Mouse (Mus musculus): ENCODE results near the gene Sergef. TPM values are rescaled to one million over a fixed set of nuclear protein-coding genes. Genes with fewer than 3 reads are reported as not detected.
A peak's percentile ranks its signal among the peaks of the same experiment; 100 is the strongest.
"Not testable (repeated sequence)": the region's sequence is repeated elsewhere in the genome, so short reads cannot be mapped to it uniquely, and the experiment has no call there.

Sergef gene
- polyA plus RNA-seq, 1 experiment from 2014 or later: 13.2 TPM

DNA sequence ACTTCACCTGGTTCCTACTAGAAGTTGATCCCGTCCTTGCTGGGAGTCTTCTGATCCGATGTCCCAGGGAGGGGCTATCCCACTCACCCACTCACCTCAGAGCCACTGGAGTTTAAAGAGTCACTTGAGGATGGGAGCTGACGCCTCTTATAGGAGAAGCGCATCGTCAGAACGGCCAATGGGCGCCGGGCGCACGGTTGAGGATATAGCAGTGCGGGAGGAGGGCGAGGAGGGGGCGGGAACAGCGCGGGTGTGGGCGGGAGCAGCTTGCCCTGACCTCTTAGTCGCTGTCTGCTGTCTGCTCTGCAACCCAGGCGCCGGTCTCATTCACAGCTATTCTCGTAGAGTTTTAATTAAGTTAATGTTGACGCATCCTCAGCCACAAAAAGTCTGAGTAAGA, 27.6 kb upstream of the Sergef start:
- Histone ChIP-seq H3K9ac (ENCODE audit: low read length) (no peak overlapping the region), H3K4me1 (ENCODE audit: control insufficient read depth, insufficient read depth, low read length) (no peaks in the 10 kb centered on the region), H3K4me3 (ENCODE audit: low read depth, low read length) (no peak overlapping the region), H3K9me3 (ENCODE audit: control insufficient read depth, low read length) (no peaks in the 10 kb centered on the region), H3K27ac (replicated peaks; ENCODE audit: low read depth, low read length) (no peak overlapping the region), H3K36me3 (ENCODE audit: control insufficient read depth, insufficient read depth, low read length) (no peaks in the 10 kb centered on the region), H3K4me2 (ENCODE audit: low read depth, severe bottlenecking) (peak overlapping the region; percentile 31; the same call in 1 of the 2 replicates), H3K27me3 (ENCODE audit: control insufficient read depth, insufficient read depth, low read length) (peaks cover 5% of the 10 kb centered on the region; the same call in 1 of the 2 replicates)
- peak; percentile 41 for DNase-seq (ENCODE audit: low spot score)
- no peak for ATAC-seq (ENCODE audit: insufficient number of reproducible peaks, low FRiP score, low TSS enrichment, low read depth)
- 2% methylated on average over 21 of the region's 21 CpGs for WGBS

DNA sequence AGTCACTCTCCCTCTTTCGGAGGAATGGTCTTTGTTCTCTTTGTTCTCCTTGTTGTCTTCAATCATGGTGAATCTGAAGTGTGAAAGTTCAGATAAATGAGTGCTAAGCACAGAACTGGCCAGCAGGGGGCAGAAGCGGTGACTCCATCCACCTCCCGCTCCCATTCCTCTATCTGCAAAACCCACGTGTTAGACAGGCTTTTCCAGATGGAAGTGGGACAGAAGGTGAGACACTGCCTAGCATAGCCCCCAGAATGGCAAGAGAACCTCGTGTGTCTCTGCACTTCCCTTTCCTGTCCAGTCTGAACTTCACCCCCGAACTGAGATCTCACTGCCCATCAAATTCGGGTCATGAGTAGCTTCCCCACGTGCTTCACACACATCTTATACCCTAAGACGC, 25.6 kb upstream of the Sergef start:
- no peaks in the 10 kb centered on the region for H3K36me3 ChIP-seq (ENCODE audit: control insufficient read depth, insufficient read depth, low read length)
- no peak for ATAC-seq (ENCODE audit: insufficient number of reproducible peaks, low FRiP score, low TSS enrichment, low read depth)
- DNase-seq (ENCODE audit: low spot score): peak; percentile 72
- H3K9ac ChIP-seq (ENCODE audit: low read length): no peak overlapping the region
- H3K4me2 ChIP-seq (ENCODE audit: low read depth, severe bottlenecking): no peak overlapping the region
- H3K4me3 ChIP-seq (ENCODE audit: low read depth, low read length): no peak overlapping the region
- H3K27ac ChIP-seq (replicated peaks; ENCODE audit: low read depth, low read length): no peak overlapping the region
- no peaks in the 10 kb centered on the region for H3K9me3 ChIP-seq (ENCODE audit: control insufficient read depth, low read length)
- 36% methylated on average over 9 of the region's 9 CpGs for WGBS
- no peaks in the 10 kb centered on the region for H3K4me1 ChIP-seq (ENCODE audit: control insufficient read depth, insufficient read depth, low read length)
- peaks cover 5% of the 10 kb centered on the region; the same call in 1 of the 2 replicates for H3K27me3 ChIP-seq (ENCODE audit: control insufficient read depth, insufficient read depth, low read length)

DNA sequence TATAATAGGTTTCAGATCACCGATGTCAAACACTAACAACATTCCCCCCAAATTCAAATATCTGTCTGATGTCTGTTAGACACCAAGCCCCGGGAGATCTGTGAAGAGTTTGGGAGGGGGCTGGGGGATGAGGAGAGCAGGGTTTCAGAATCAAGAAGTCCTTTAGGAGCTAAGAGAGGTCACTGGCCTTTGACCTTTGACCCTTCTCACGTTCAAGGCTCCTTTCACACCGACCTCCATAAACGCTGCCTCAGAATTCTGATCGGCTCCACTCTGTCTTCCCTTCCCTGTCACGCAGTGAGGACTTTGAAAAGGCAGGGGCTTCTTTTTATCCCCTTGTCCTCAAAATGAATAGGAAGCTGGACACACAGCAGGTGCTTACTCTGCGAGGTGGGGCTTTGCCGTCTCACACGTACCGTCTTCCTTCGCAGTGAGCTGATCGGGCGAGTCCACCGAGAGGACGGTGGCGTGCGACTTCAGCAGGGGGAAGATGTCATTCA, 22.0 kb upstream of the Sergef start:
- Histone ChIP-seq H3K4me2 (ENCODE audit: low read depth, severe bottlenecking) (no peak overlapping the region), H3K27ac (replicated peaks; ENCODE audit: low read depth, low read length) (no peak overlapping the region), H3K4me3 (ENCODE audit: low read depth, low read length) (no peak overlapping the region), H3K9me3 (ENCODE audit: control insufficient read depth, low read length) (no peaks in the 10 kb centered on the region), H3K4me1 (ENCODE audit: control insufficient read depth, insufficient read depth, low read length) (no peaks in the 10 kb centered on the region), H3K36me3 (ENCODE audit: control insufficient read depth, insufficient read depth, low read length) (no peaks in the 10 kb centered on the region), H3K27me3 (ENCODE audit: control insufficient read depth, insufficient read depth, low read length) (no peaks in the 10 kb centered on the region), H3K9ac (ENCODE audit: low read length) (no peak overlapping the region)
- ATAC-seq (ENCODE audit: insufficient number of reproducible peaks, low FRiP score, low TSS enrichment, low read depth) (no peak), DNase-seq (ENCODE audit: low spot score) (no peak)
- WGBS: 58% methylated on average over 18 of the region's 18 CpGs

DNA sequence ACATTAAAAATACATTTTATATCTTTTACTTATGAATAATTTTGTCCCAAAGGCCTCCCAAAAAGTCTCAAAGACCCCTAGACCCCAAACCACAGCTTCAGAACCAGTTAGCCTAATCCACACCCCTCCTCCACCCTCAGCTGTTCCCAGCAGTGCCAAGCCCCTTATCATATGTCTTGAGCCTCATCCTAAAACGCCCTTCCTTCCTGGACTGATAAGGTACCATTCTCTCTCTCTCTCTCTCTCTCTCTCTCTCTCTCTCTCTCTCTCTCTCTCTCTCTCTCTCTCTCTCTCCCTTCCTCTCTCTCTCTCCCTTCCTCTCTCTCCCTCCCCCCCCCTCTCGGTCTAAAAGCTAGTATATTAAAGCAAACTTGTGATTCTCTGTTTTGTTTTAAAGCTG, 12.7 kb upstream of the Sergef start:
- H3K4me2 ChIP-seq (ENCODE audit: low read depth, severe bottlenecking): no peak overlapping the region
- no peak for DNase-seq (ENCODE audit: low spot score)
- no peak overlapping the region for H3K9ac ChIP-seq (ENCODE audit: low read length)
- ATAC-seq (ENCODE audit: insufficient number of reproducible peaks, low FRiP score, low TSS enrichment, low read depth): no peak
- H3K36me3 ChIP-seq (ENCODE audit: control insufficient read depth, insufficient read depth, low read length): no peaks in the 10 kb centered on the region
- no peaks in the 10 kb centered on the region for H3K27me3 ChIP-seq (ENCODE audit: control insufficient read depth, insufficient read depth, low read length)
- no peaks in the 10 kb centered on the region for H3K9me3 ChIP-seq (ENCODE audit: control insufficient read depth, low read length)
- H3K4me1 ChIP-seq (ENCODE audit: control insufficient read depth, insufficient read depth, low read length): no peaks in the 10 kb centered on the region
- WGBS: 76% methylated on average over 2 of the region's 2 CpGs
- H3K4me3 ChIP-seq (ENCODE audit: low read depth, low read length): no peak overlapping the region
- H3K27ac ChIP-seq (replicated peaks; ENCODE audit: low read depth, low read length): no peak overlapping the region

DNA sequence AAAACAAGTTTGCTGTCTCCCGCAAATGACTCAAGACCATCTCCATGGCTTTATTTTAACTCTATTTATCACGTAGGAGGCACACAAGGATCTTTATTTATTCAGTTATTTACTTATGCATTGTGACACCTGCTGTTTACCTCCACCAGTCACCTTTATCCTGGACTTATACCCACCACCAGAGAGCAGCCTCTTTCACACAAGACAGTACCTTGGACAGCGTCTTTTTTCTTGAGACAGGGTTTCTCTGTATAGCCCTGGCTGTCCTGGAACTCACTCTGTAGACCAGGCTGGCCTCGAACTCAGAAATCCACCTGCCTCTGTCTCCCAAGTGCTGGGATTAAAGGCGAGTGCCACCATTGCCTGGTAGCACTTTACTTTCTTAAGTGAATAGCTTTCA, 10.6 kb upstream of the Sergef start:
- H3K36me3 ChIP-seq (ENCODE audit: control insufficient read depth, insufficient read depth, low read length); H3K27ac ChIP-seq (replicated peaks; ENCODE audit: low read depth, low read length); ATAC-seq (ENCODE audit: insufficient number of reproducible peaks, low FRiP score, low TSS enrichment, low read depth); H3K27me3 ChIP-seq (ENCODE audit: control insufficient read depth, insufficient read depth, low read length); H3K9ac ChIP-seq (ENCODE audit: low read length); H3K4me3 ChIP-seq (ENCODE audit: low read depth, low read length); DNase-seq (ENCODE audit: low spot score); H3K9me3 ChIP-seq (ENCODE audit: control insufficient read depth, low read length); H3K4me1 ChIP-seq (ENCODE audit: control insufficient read depth, insufficient read depth, low read length); H3K4me2 ChIP-seq (ENCODE audit: low read depth, severe bottlenecking): not testable (repeated sequence)
- 52% methylated on average over 5 of the region's 5 CpGs for WGBS

DNA sequence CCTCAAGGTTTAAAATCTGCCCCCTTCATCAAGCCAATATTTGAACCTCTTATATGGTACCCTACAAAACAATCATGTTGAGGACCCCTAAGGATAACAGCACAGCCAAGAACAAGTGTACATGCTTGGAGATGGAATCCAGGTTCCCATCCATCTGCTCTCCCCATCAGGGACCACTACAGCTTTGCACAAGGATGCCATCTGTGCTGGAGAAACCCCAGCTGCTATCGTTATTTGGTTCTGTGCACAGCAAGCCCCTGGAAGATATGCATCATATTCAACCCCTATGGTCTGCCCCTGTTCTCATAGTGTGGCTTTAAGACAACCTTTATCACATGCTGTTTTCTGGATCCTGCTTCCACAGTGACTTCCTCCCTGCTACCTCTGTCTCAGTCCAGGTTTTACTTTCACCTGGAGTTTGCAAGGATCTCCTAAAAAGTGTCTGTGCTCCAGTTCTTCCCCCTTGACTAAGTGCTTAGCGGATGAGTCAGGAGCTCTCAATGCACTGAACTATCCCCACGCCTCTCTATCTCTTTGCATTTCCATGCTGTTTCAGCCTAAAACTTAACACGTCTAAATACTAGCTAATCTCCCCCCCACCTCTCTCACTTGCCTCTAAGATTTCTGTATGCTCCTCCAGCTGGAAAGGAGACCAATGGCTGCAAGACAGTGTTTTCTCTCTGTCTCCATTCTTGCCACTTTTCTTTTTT, 9.0 kb upstream of the Sergef start:
- no peaks in the 10 kb centered on the region for H3K27me3 ChIP-seq (ENCODE audit: control insufficient read depth, insufficient read depth, low read length)
- 73% methylated on average over 4 of the region's 4 CpGs for WGBS
- no peak overlapping the region for H3K4me2 ChIP-seq (ENCODE audit: low read depth, severe bottlenecking)
- H3K4me1 ChIP-seq (ENCODE audit: control insufficient read depth, insufficient read depth, low read length): no peaks in the 10 kb centered on the region
- no peak for ATAC-seq (ENCODE audit: insufficient number of reproducible peaks, low FRiP score, low TSS enrichment, low read depth)
- H3K36me3 ChIP-seq (ENCODE audit: control insufficient read depth, insufficient read depth, low read length): no peaks in the 10 kb centered on the region
- no peak overlapping the region for H3K27ac ChIP-seq (replicated peaks; ENCODE audit: low read depth, low read length)
- DNase-seq (ENCODE audit: low spot score): no peak
- no peak overlapping the region for H3K4me3 ChIP-seq (ENCODE audit: low read depth, low read length)
- no peak overlapping the region for H3K9ac ChIP-seq (ENCODE audit: low read length)
- H3K9me3 ChIP-seq (ENCODE audit: control insufficient read depth, low read length): no peaks in the 10 kb centered on the region

DNA sequence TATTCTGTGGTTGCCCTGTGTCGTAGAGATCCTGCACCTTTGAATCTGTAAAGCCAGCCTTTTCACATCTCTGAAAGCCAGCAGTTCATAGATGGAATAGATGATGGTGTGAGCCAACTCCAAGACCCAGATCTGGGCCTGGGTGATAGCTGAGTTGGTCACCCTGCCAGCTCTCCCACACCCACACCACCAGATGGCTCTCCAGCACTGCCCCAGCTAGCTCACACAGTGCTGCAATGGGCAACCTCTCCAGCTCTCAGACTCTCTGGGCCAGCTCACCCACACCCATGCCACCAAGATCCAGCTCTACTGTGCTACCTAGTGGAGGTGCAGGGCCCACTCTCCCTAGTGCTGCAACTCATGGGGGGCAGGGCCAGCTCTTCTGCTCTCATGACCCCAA, 3.6 kb upstream of the Sergef start:
- Histone ChIP-seq H3K9me3 (ENCODE audit: control insufficient read depth, low read length) (no peaks in the 10 kb centered on the region), H3K36me3 (ENCODE audit: control insufficient read depth, insufficient read depth, low read length) (no peaks in the 10 kb centered on the region), H3K4me2 (ENCODE audit: low read depth, severe bottlenecking) (no peak overlapping the region), H3K4me1 (ENCODE audit: control insufficient read depth, insufficient read depth, low read length) (peaks cover 6% of the 10 kb centered on the region; the same call in 1 of the 2 replicates), H3K27me3 (ENCODE audit: control insufficient read depth, insufficient read depth, low read length) (no peaks in the 10 kb centered on the region), H3K9ac (ENCODE audit: low read length) (no peak overlapping the region), H3K4me3 (ENCODE audit: low read depth, low read length) (no peak overlapping the region), H3K27ac (replicated peaks; ENCODE audit: low read depth, low read length) (no peak overlapping the region)
- ATAC-seq (ENCODE audit: insufficient number of reproducible peaks, low FRiP score, low TSS enrichment, low read depth) (no peak), DNase-seq (ENCODE audit: low spot score) (no peak)
- WGBS: 85% methylated on average over 1 of the region's 1 CpGs

DNA sequence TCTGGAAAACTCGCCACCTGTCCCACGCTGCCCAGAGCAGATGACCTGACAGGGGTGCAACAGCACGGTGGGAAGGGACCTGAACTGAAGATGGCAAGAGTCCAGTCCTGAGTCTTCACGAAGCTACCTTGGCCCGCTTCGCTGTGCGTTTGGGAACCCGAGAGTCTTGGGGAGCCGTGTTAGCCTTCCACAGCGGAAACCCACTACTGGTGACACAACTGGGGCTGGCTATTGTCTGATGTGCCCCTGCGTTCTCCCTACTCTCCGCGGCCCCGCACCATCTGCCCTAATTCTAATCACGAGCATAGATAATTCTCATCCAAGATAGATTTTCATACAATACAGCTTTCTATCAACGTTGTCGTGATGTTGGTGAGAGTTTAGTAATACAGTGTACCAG, 455 bp upstream of the Sergef start:
- 19% methylated on average over 17 of the region's 17 CpGs for WGBS
- DNase-seq (ENCODE audit: low spot score) (no peak), ATAC-seq (ENCODE audit: insufficient number of reproducible peaks, low FRiP score, low TSS enrichment, low read depth) (peak; percentile 72)
- Histone ChIP-seq H3K4me3 (ENCODE audit: low read depth, low read length) (peak overlapping the region; percentile 67), H3K4me2 (ENCODE audit: low read depth, severe bottlenecking) (peak overlapping the region; percentile 92), H3K27ac (replicated peaks; ENCODE audit: low read depth, low read length) (no peak overlapping the region), H3K9me3 (ENCODE audit: control insufficient read depth, low read length) (no peaks in the 10 kb centered on the region), H3K27me3 (ENCODE audit: control insufficient read depth, insufficient read depth, low read length) (no peaks in the 10 kb centered on the region), H3K36me3 (ENCODE audit: control insufficient read depth, insufficient read depth, low read length) (no peaks in the 10 kb centered on the region), H3K4me1 (ENCODE audit: control insufficient read depth, insufficient read depth, low read length) (peaks cover 6% of the 10 kb centered on the region; the same call in 1 of the 2 replicates), H3K9ac (ENCODE audit: low read length) (peak overlapping the region; percentile 30; the same call in 1 of the 2 replicates)

Measured in limb, embryonic 11.5 days (tissue).